Mouse (Mus musculus) liver, postnatal 0 days (tissue): ENCODE results near the gene Zfp628. TPM values are rescaled to one million over a fixed set of nuclear protein-coding genes. Genes with fewer than 3 reads are reported as not detected.
A peak's percentile ranks its signal among the peaks of the same experiment; 100 is the strongest.

Source experiments
- ATAC-seq: fragments of 200-750 bp; cut with Nextera tagmentation; 2 replicates; pipeline ENCODE4 v1.8.0; 2017; ENCODE audit warnings: mild to moderate bottlenecking, moderate library complexity
- DNase-seq: peaks from one replicate; pipeline ENCODE4 v3.0.0-alpha.2; 2016
- H3K27ac ChIP-seq: fragments of 300-500 bp; sonication (generic); 2 replicates; pipeline ENCODE4 v1.5.1; 2014; ENCODE audit warnings: antibody characterized with exemption, moderate library complexity, mild to moderate bottlenecking, low read depth
- H3K27me3 ChIP-seq: fragments of 300-500 bp; sonication (generic); 2 replicates; pipeline ENCODE4 v1.6.1; 2014; ENCODE audit warnings: low read length, control low read depth, mixed read lengths; ENCODE audit not compliant: insufficient read depth
- H3K36me3 ChIP-seq: fragments of 300-500 bp; sonication (generic); replicated peaks from 2 replicates; pipeline ENCODE4 v1.6.1; 2014; ENCODE audit warnings: mild to moderate bottlenecking, control low read depth, low read length, moderate library complexity, mixed read lengths; ENCODE audit not compliant: insufficient read depth
- H3K4me1 ChIP-seq: fragments of 300-500 bp; sonication (generic); 2 replicates; pipeline ENCODE4 v1.6.1; 2014; ENCODE audit warnings: antibody characterized with exemption, mild to moderate bottlenecking, control low read depth; ENCODE audit not compliant: insufficient read depth
- H3K4me2 ChIP-seq: fragments of 300-500 bp; sonication (generic); 2 replicates; pipeline ENCODE4 v1.6.1; 2014; ENCODE audit warnings: low read depth, mild to moderate bottlenecking, low read length, moderate library complexity, mixed read lengths
- H3K4me3 ChIP-seq: fragments of 300-500 bp; sonication (generic); 2 replicates; pipeline ENCODE4 v1.5.1; 2014; ENCODE audit warnings: low read depth, low read length
- H3K9ac ChIP-seq: fragments of 300-500 bp; sonication (generic); replicated peaks from 2 replicates; pipeline ENCODE4 v1.6.1; 2014; ENCODE audit warnings: mild to moderate bottlenecking, moderate library complexity
- H3K9me3 ChIP-seq: fragments of 300-500 bp; sonication (generic); 2 replicates; pipeline ENCODE4 v1.6.1; 2016; ENCODE audit warnings: mild to moderate bottlenecking, control low read depth, low read length, mixed read lengths
- CTCF ChIP-seq: sonication (generic); IDR thresholded peaks from 2 replicates; pipeline ENCODE4 v1.5.1; 2016; ENCODE audit warnings: antibody characterized with exemption, low read depth
- EP300 ChIP-seq: IDR thresholded peaks from 2 replicates; pipeline ENCODE4 v1.6.1; 2016; ENCODE audit warnings: antibody characterized with exemption, low read depth, mild to moderate bottlenecking
- WGBS: fragments of 180-500 bp; shearing (Covaris S2); extraction: QIAGEN DNeasy Blood & Tissue Kit; methylation state at CpG from one replicate; pipeline ENCODE4 v1.1.7; 2014; ENCODE audit not compliant: insufficient replicate concordance; 5-methylcytosine and 5-hydroxymethylcytosine counted together
- polyA plus RNA-seq: library from polyadenylated mRNA; unstranded; fragments of >200 nt; fragmentation: Nextera tagmentation; extraction: Ambion mirVana; gene quantifications from 2 replicates; pipeline ENCODE4 v1.2.1, GENCODE M21; 2015

The Zfp628 gene
- polyA plus RNA-seq, 1 experiment from 2014 or later = 1.0 TPM

GRCm38 (mm10) chr7:4928323-4928722 is 13.3 kb downstream of the Zfp628 start:
- no peak for DNase-seq
- WGBS = 72% methylated on average over 17 of the region's 17 CpGs
- H3K9ac ChIP-seq = no peak overlapping the region
- TF ChIP-seq EP300 (no peak), CTCF (no peak)
- H3K27me3 ChIP-seq = peaks cover 12% of the 10 kb centered on the region
- no peak for ATAC-seq
- H3K4me3 ChIP-seq = no peak overlapping the region
- no peaks in the 10 kb centered on the region for H3K36me3 ChIP-seq
- H3K9me3 ChIP-seq = no peaks in the 10 kb centered on the region
- H3K4me2 ChIP-seq = no peak overlapping the region
- H3K4me1 ChIP-seq = peaks cover 6% of the 10 kb centered on the region
- no peak overlapping the region for H3K27ac ChIP-seq

GRCm38 (mm10) chr7:4933103-4933502 is 18.1 kb downstream of the Zfp628 start:
- Histone ChIP-seq H3K36me3 (no peaks in the 10 kb centered on the region), H3K9ac (no peak overlapping the region), H3K27ac (no peak overlapping the region), H3K27me3 (no peaks in the 10 kb centered on the region), H3K4me1 (no peaks in the 10 kb centered on the region), H3K4me3 (no peak overlapping the region), H3K4me2 (no peak overlapping the region), H3K9me3 (no peaks in the 10 kb centered on the region)
- WGBS = 64% methylated on average over 12 of the region's 12 CpGs
- DNase-seq (no peak), ATAC-seq (no peak)
- TF ChIP-seq CTCF (no peak), EP300 (no peak)

- TF ChIP-seq EP300 (no peak), CTCF (peak; percentile 31)
- Histone ChIP-seq H3K4me3 (no peak overlapping the region), H3K4me2 (no peak overlapping the region), H3K36me3 (no peaks in the 10 kb centered on the region), H3K9ac (no peak overlapping the region), H3K27ac (no peak overlapping the region), H3K4me1 (no peaks in the 10 kb centered on the region), H3K9me3 (no peaks in the 10 kb centered on the region), H3K27me3 (no peaks in the 10 kb centered on the region)
- DNase-seq = no peak
- no peak for ATAC-seq
- WGBS = 69% methylated on average over 4 of the region's 4 CpGs
These were observed 19.3 kb downstream of the Zfp628 start for GRCm38 (mm10) chr7:4934160-4934914.

- ATAC-seq = no peak
- TF ChIP-seq CTCF = no peak
- TF ChIP-seq EP300 = no peak
- Histone ChIP-seq H3K4me2 (no peak overlapping the region), H3K4me1 (no peaks in the 10 kb centered on the region), H3K36me3 (no peaks in the 10 kb centered on the region), H3K27me3 (no peaks in the 10 kb centered on the region), H3K9ac (no peak overlapping the region), H3K27ac (no peak overlapping the region), H3K9me3 (no peaks in the 10 kb centered on the region), H3K4me3 (no peak overlapping the region)
- no peak for DNase-seq
- 63% methylated on average over 10 of the region's 10 CpGs for WGBS
These were observed 21.8 kb downstream of the Zfp628 start for GRCm38 (mm10) chr7:4936832-4937231.

GRCm38 (mm10) chr7:4937392-4937791 is 22.4 kb downstream of the Zfp628 start:
- DNase-seq (no peak), ATAC-seq (no peak)
- Histone ChIP-seq H3K4me3 (no peak overlapping the region), H3K4me2 (no peak overlapping the region), H3K27ac (no peak overlapping the region), H3K9ac (no peak overlapping the region), H3K36me3 (no peaks in the 10 kb centered on the region), H3K4me1 (no peaks in the 10 kb centered on the region), H3K9me3 (no peaks in the 10 kb centered on the region), H3K27me3 (no peaks in the 10 kb centered on the region)
- TF ChIP-seq EP300 (no peak), CTCF (no peak)
- 57% methylated on average over 10 of the region's 11 CpGs for WGBS

GRCm38 (mm10) chr7:4938456-4938855 is 23.4 kb downstream of the Zfp628 start:
- H3K4me3 ChIP-seq = no peak overlapping the region
- no peaks in the 10 kb centered on the region for H3K9me3 ChIP-seq
- H3K36me3 ChIP-seq = no peaks in the 10 kb centered on the region
- H3K4me2 ChIP-seq = no peak overlapping the region
- no peak overlapping the region for H3K27ac ChIP-seq
- H3K4me1 ChIP-seq = peaks cover 2% of the 10 kb centered on the region; the same call in 1 of the 2 replicates
- WGBS = 49% methylated on average over 2 of the region's 2 CpGs
- ATAC-seq (no peak), DNase-seq (peak; percentile 81)
- no peaks in the 10 kb centered on the region for H3K27me3 ChIP-seq
- H3K9ac ChIP-seq = no peak overlapping the region
- no peak for TF ChIP-seq EP300
- peak; percentile 95 for TF ChIP-seq CTCF

GRCm38 (mm10) chr7:4940068-4940479 is 25.1 kb downstream of the Zfp628 start:
- WGBS = 18% methylated on average over 9 of the region's 9 CpGs
- no peak overlapping the region for H3K4me3 ChIP-seq
- H3K36me3 ChIP-seq = no peaks in the 10 kb centered on the region
- DNase-seq (peak; percentile 87), ATAC-seq (peak; percentile 73)
- no peak overlapping the region for H3K9ac ChIP-seq
- peaks cover 2% of the 10 kb centered on the region; the same call in 1 of the 2 replicates for H3K4me1 ChIP-seq
- no peaks in the 10 kb centered on the region for H3K27me3 ChIP-seq
- no peak overlapping the region for H3K27ac ChIP-seq
- peak; percentile 94 for TF ChIP-seq CTCF
- no peak for TF ChIP-seq EP300
- H3K4me2 ChIP-seq = no peak overlapping the region
- no peaks in the 10 kb centered on the region for H3K9me3 ChIP-seq
